Mouse (Mus musculus): ENCODE data around the gene Gal3st1. TPM values are rescaled to one million over a fixed set of nuclear protein-coding genes. Genes with fewer than 3 reads are reported as not detected.

Gene Gal3st1
- polyA plus RNA-seq, 1 experiment from 2014 or later = 4.0 TPM

- 11% methylated on average over 15 of the region's 15 CpGs for WGBS
- ATAC-seq (ENCODE audit: low read depth) = peak; percentile 62
Observed at GRCm38 (mm10) chr11:3983863-3984745, 668 bp downstream of the Gal3st1 start.

GRCm38 (mm10) chr11:3989748-3990147, 6.3 kb downstream of the Gal3st1 start:
- 44% methylated on average over 3 of the region's 3 CpGs for WGBS
- H3K27me3 ChIP-seq = no peaks in the 10 kb centered on the region; the same call in 1 of the 2 replicates

More at GRCm38 (mm10) chr11:3983863-3984745, 668 bp downstream of the Gal3st1 start:
- H3K27me3 ChIP-seq = peaks cover 9% of the 10 kb centered on the region
- peaks cover 24% of the 10 kb centered on the region for H3K36me3 ChIP-seq
- H3K9ac ChIP-seq = peak overlapping the region; percentile 64
- H3K4me2 ChIP-seq = peak overlapping the region; percentile 66
- H3K27ac ChIP-seq (replicated peaks) = 0 out of 2 replicates have a peak overlapping the region, but pooled peaks have one; percentile 23
- H3K4me1 ChIP-seq (replicated peaks) = peaks cover 18% of the 10 kb centered on the region
- peak overlapping the region; percentile 46 for H3K4me3 ChIP-seq
- no peaks in the 10 kb centered on the region for H3K9me3 ChIP-seq

GRCm38 (mm10) chr11:3993132-3993531, 9.7 kb downstream of the Gal3st1 start:
- 79% methylated on average over 6 of the region's 6 CpGs for WGBS

More at GRCm38 (mm10) chr11:3989748-3990147, 6.3 kb downstream of the Gal3st1 start:
- Histone ChIP-seq H3K9me3 (no peaks in the 10 kb centered on the region), H3K27ac (replicated peaks) (no peak overlapping the region), H3K4me2 (no peak overlapping the region), H3K36me3 (no peaks in the 10 kb centered on the region), H3K4me1 (replicated peaks) (peaks cover 2% of the 10 kb centered on the region; the same call in 1 of the 2 replicates), H3K9ac (no peak overlapping the region), H3K4me3 (no peak overlapping the region)
- ATAC-seq (ENCODE audit: low read depth) = no peak

GRCm38 (mm10) chr11:3993914-3994313, 10.5 kb downstream of the Gal3st1 start:
- H3K27me3 ChIP-seq = peaks cover 29% of the 10 kb centered on the region
- H3K4me3 ChIP-seq = no peak overlapping the region
- 82% methylated on average over 6 of the region's 6 CpGs for WGBS
- H3K27ac ChIP-seq (replicated peaks) = no peak overlapping the region
- H3K9me3 ChIP-seq = no peaks in the 10 kb centered on the region
- H3K36me3 ChIP-seq = no peaks in the 10 kb centered on the region
- no peak for ATAC-seq (ENCODE audit: low read depth)
- no peak overlapping the region for H3K4me2 ChIP-seq
- H3K9ac ChIP-seq = no peak overlapping the region
- peaks cover 12% of the 10 kb centered on the region; the same call in 1 of the 2 replicates for H3K4me1 ChIP-seq (replicated peaks)

More at GRCm38 (mm10) chr11:3993132-3993531, 9.7 kb downstream of the Gal3st1 start:
- Histone ChIP-seq H3K4me2 (no peak overlapping the region), H3K9me3 (no peaks in the 10 kb centered on the region), H3K4me1 (replicated peaks) (peaks cover 5% of the 10 kb centered on the region; the same call in 1 of the 2 replicates), H3K27me3 (peaks cover 21% of the 10 kb centered on the region), H3K9ac (no peak overlapping the region), H3K36me3 (no peaks in the 10 kb centered on the region), H3K4me3 (no peak overlapping the region), H3K27ac (replicated peaks) (no peak overlapping the region)
- no peak for ATAC-seq (ENCODE audit: low read depth)

- no peak overlapping the region for H3K4me2 ChIP-seq
- no peak overlapping the region for H3K27ac ChIP-seq (replicated peaks)
- H3K4me3 ChIP-seq = no peak overlapping the region
- H3K27me3 ChIP-seq = peaks cover 45% of the 10 kb centered on the region
- no peaks in the 10 kb centered on the region for H3K9me3 ChIP-seq
- no peak overlapping the region for H3K9ac ChIP-seq
- no peaks in the 10 kb centered on the region for H3K36me3 ChIP-seq
- WGBS = 86% methylated on average over 5 of the region's 5 CpGs
- ATAC-seq (ENCODE audit: low read depth) = no peak
- H3K4me1 ChIP-seq (replicated peaks) = peaks cover 12% of the 10 kb centered on the region; the same call in 1 of the 2 replicates
Observed at GRCm38 (mm10) chr11:3995511-3995910, 12.1 kb downstream of the Gal3st1 start.

- Histone ChIP-seq H3K9me3 (no peaks in the 10 kb centered on the region), H3K36me3 (no peaks in the 10 kb centered on the region), H3K4me1 (replicated peaks) (peaks cover 12% of the 10 kb centered on the region; the same call in 1 of the 2 replicates), H3K9ac (no peak overlapping the region), H3K27ac (replicated peaks) (no peak overlapping the region), H3K27me3 (peaks cover 50% of the 10 kb centered on the region), H3K4me3 (no peak overlapping the region), H3K4me2 (no peak overlapping the region)
- WGBS = 87% methylated on average over 3 of the region's 3 CpGs
- ATAC-seq (ENCODE audit: low read depth) = no peak
Observed at GRCm38 (mm10) chr11:3996840-3997239, 13.4 kb downstream of the Gal3st1 start.

GRCm38 (mm10) chr11:3997978-3998720, 14.7 kb downstream of the Gal3st1 start:
- no peak for ATAC-seq (ENCODE audit: low read depth)
- Histone ChIP-seq H3K9ac (peak overlapping the region; percentile 22; the same call in 1 of the 2 replicates), H3K9me3 (no peaks in the 10 kb centered on the region), H3K27ac (replicated peaks) (no peak overlapping the region), H3K4me1 (replicated peaks) (peaks cover 12% of the 10 kb centered on the region; the same call in 1 of the 2 replicates), H3K36me3 (no peaks in the 10 kb centered on the region), H3K4me2 (peak overlapping the region; percentile 54), H3K4me3 (peak overlapping the region; percentile 33), H3K27me3 (peaks cover 50% of the 10 kb centered on the region)
- WGBS = 7% methylated on average over 66 of the region's 66 CpGs

GRCm38 (mm10) chr11:3999547-3999946, 16.1 kb downstream of the Gal3st1 start:
- H3K4me3 ChIP-seq = no peak overlapping the region
- no peaks in the 10 kb centered on the region for H3K9me3 ChIP-seq
- H3K9ac ChIP-seq = no peak overlapping the region
- 48% methylated on average over 5 of the region's 5 CpGs for WGBS
- no peak overlapping the region for H3K27ac ChIP-seq (replicated peaks)
- no peak for ATAC-seq (ENCODE audit: low read depth)
- peaks cover 12% of the 10 kb centered on the region; the same call in 1 of the 2 replicates for H3K4me1 ChIP-seq (replicated peaks)
- H3K27me3 ChIP-seq = peaks cover 50% of the 10 kb centered on the region
- no peak overlapping the region for H3K4me2 ChIP-seq
- H3K36me3 ChIP-seq = no peaks in the 10 kb centered on the region

GRCm38 (mm10) chr11:4001603-4002002, 18.2 kb downstream of the Gal3st1 start:
- ATAC-seq (ENCODE audit: low read depth) = no peak
- H3K4me2 ChIP-seq = no peak overlapping the region
- WGBS = 11% methylated on average over 5 of the region's 5 CpGs
- no peaks in the 10 kb centered on the region for H3K9me3 ChIP-seq
- H3K36me3 ChIP-seq = no peaks in the 10 kb centered on the region
- H3K4me1 ChIP-seq (replicated peaks) = peaks cover 12% of the 10 kb centered on the region; the same call in 1 of the 2 replicates
- H3K4me3 ChIP-seq = no peak overlapping the region
- H3K27me3 ChIP-seq = peaks cover 44% of the 10 kb centered on the region
- H3K27ac ChIP-seq (replicated peaks) = no peak overlapping the region
- no peak overlapping the region for H3K9ac ChIP-seq

GRCm38 (mm10) chr11:4005220-4005805, 21.9 kb downstream of the Gal3st1 start:
- Histone ChIP-seq H3K9me3 (no peaks in the 10 kb centered on the region), H3K4me1 (replicated peaks) (no peaks in the 10 kb centered on the region), H3K4me2 (no peak overlapping the region), H3K36me3 (no peaks in the 10 kb centered on the region), H3K9ac (no peak overlapping the region), H3K27ac (replicated peaks) (no peak overlapping the region), H3K27me3 (peaks cover 7% of the 10 kb centered on the region), H3K4me3 (no peak overlapping the region)
- ATAC-seq (ENCODE audit: low read depth) = no peak
- 71% methylated on average over 5 of the region's 5 CpGs for WGBS

- H3K27me3 ChIP-seq = no peaks in the 10 kb centered on the region
- WGBS = 92% methylated on average over 3 of the region's 3 CpGs
- H3K4me1 ChIP-seq (replicated peaks) = no peaks in the 10 kb centered on the region
- H3K27ac ChIP-seq (replicated peaks) = no peak overlapping the region
- H3K9ac ChIP-seq = no peak overlapping the region
- H3K36me3 ChIP-seq = no peaks in the 10 kb centered on the region
- no peak overlapping the region for H3K4me2 ChIP-seq
- no peak overlapping the region for H3K4me3 ChIP-seq
- no peaks in the 10 kb centered on the region for H3K9me3 ChIP-seq
- no peak for ATAC-seq (ENCODE audit: low read depth)
Observed at GRCm38 (mm10) chr11:4006462-4006861, 23.0 kb downstream of the Gal3st1 start.

Data from neural tube, embryonic 13.5 days (tissue).